Mouse (Mus musculus): ENCODE data around the gene Clec4f.
"Not testable (repeated sequence)": the region's sequence is repeated elsewhere in the genome, so short reads cannot be mapped to it uniquely, and the experiment has no call there.

Gene Clec4f

GRCm38 (mm10) chr6:83634106-83634505 is 21.9 kb downstream of the Clec4f start:
- DNase-seq (ENCODE audit: low read depth, low spot score): not testable (repeated sequence)

GRCm38 (mm10) chr6:83631815-83632214 is 24.2 kb downstream of the Clec4f start:
- no peak for DNase-seq (ENCODE audit: low read depth, low spot score)

GRCm38 (mm10) chr6:83626781-83627180 is 29.2 kb downstream of the Clec4f start:
- peak; percentile 26 for DNase-seq (ENCODE audit: low read depth, low spot score)

DNA sequence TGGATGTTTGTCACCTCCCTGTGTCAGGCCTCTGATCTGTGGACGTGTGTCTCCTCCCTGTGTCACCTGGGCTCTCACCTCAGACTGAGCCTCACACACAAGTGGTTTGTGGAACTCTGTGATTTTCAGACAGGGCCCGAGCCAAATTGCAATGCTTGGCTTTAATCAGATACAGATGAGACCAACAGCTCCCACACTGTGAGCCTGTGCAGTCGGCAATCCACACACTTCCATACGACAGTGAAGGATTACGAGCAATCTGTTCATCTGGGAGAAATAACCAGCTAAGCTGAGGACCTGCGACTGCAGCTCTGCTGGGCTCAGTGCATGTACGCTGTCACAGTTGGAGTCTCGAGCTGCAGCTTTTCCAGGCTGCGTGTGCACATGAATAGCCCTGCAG is 36.0 kb downstream of the Clec4f start:
- DNase-seq (ENCODE audit: low read depth, low spot score): no peak

DNA sequence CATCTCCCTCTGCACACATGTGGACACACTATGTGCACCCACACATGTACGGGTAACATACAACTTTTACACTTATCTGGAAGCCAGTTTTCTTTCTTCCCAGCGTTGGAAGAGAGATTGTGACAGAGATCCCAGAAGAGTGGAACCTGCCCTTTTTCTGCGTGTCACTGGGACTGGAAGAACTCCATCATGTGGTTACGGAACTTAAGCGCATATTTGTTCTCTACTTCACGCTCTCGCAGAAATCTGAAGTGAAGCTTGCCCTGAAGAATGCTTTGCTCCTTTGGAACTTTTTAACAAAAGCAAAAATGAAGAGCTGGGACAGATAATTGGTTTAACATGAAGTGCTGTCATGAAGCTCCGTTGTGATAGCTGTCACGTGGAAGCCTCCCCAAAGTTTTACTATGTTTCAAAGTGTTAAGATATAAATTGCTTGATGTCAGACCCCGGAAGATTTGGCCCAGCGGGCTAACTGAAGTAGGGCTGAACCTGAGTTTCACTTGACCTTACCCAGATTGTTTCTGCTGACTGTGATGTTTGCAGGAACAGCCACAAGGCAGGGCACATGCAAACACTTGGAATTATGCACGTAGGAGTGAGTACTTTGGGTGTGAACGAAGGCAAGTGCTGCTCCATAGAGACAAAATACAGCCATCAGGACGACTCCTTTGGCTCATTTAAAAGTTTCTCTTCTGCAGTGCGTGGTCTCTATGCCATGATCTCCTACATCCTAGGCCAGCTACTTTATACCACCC is 38.2 kb downstream of the Clec4f start:
- no peak for DNase-seq (ENCODE audit: low read depth, low spot score)

- no peak for DNase-seq (ENCODE audit: low read depth, low spot score)
Measured at GRCm38 (mm10) chr6:83616512-83616911, 39.5 kb downstream of the Clec4f start.

GRCm38 (mm10) chr6:83614469-83614868 is 41.5 kb downstream of the Clec4f start:
- DNase-seq (ENCODE audit: low read depth, low spot score): no peak

GRCm38 (mm10) chr6:83612976-83613375 is 43.0 kb downstream of the Clec4f start:
- no peak for DNase-seq (ENCODE audit: low read depth, low spot score)

DNA sequence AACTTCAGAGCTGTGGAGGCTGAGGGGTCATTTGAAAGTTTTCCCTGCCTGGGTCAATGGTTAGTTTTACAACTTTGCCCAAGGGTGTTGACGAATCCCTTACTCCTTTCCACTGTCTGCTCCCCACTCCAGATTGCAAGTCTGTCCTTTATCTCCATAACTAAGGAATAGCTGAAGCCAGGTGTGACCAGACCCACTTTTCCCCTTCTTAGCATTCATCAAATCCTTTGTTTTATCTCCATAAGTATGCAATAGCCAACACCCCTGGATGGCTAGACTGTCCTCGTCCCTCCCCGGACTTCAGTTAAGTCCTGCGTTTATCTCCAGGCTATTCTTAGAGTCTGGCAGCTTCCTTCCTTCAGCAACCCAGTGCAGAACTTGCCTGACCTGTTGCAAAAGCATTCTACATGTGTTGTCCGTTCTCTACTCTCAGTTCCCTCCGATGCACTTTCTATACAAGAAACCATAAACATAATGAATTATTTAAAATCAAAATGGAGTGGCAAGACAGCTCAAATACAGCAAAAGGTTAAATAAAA is 56.3 kb downstream of the Clec4f start:
- peak; percentile 8 for DNase-seq (ENCODE audit: low read depth, low spot score)

GRCm38 (mm10) chr6:83599060-83599550 is 56.9 kb downstream of the Clec4f start:
- DNase-seq (ENCODE audit: low read depth, low spot score): peak; percentile 33

DNA sequence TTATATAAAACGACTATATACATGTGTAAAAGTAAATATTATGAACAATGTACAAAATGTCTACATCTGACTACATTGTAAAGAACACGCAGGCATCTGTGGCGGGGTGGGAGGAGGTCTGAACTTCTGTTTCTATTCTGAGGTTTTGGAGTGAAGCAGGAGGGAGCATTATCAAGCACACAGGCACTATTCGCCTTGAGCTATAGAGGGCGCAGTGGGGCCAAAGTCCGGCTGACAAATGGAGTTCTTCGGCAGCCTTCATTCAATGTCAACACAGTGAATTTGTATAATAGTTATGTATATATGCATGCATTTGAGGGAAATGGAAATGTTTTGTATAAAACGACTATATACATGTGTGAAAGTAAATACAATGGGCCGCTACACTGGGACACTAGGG is 57.3 kb downstream of the Clec4f start:
- peak; percentile 69 for DNase-seq (ENCODE audit: low read depth, low spot score)

- no peak for DNase-seq (ENCODE audit: low read depth, low spot score)
Measured at GRCm38 (mm10) chr6:83597988-83598387, 58.0 kb downstream of the Clec4f start.

DNA sequence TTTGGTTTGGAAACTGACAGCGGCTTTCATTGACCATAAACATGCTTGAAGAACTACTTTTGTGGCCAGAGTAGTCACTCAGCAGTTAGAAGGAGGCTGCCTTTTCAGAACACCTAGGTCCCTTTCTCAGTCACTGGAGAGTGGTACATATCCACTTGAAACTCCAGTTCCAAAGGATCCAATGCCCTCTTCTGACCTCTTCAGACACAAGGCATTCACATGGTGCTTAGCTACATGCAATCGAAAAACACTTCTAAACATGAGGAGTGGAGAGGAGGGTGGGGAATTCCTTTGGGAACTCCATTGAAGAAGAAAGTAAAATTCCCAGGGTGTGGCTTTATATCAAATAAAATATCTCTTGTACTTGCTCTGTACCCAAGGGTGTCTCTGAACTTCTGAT is 61.0 kb downstream of the Clec4f start:
- DNase-seq (ENCODE audit: low read depth, low spot score): no peak
